Mouse (Mus musculus) forebrain, postnatal 0 days (tissue): ENCODE measurements around the gene Shd. TPM values are rescaled to one million over a fixed set of nuclear protein-coding genes. Genes with fewer than 3 reads are reported as not detected.

Source experiments
- ATAC-seq: fragments of 200-750 bp; cut with Nextera tagmentation; 2 replicates; pipeline ENCODE4 v1.8.0; 2017; ENCODE audit warnings: mild to moderate bottlenecking, moderate library complexity
- DNase-seq: peaks from one replicate; pipeline ENCODE4 v3.0.0-alpha.2; 2015
- H3K27ac ChIP-seq: fragments of 300-500 bp; sonication (generic); 2 replicates; pipeline ENCODE4 v1.5.1; 2014; ENCODE audit warnings: low read depth, mild to moderate bottlenecking, antibody characterized with exemption, low read length, moderate library complexity, mixed read lengths
- H3K27me3 ChIP-seq: fragments of 300-500 bp; sonication (generic); 2 replicates; pipeline ENCODE4 v1.6.1; 2014; ENCODE audit warnings: mild to moderate bottlenecking, low read length, mixed read lengths; ENCODE audit not compliant: insufficient read depth
- H3K36me3 ChIP-seq: fragments of 300-500 bp; sonication (generic); 2 replicates; pipeline ENCODE4 v1.6.1; 2014; ENCODE audit warnings: mild to moderate bottlenecking, moderate library complexity; ENCODE audit not compliant: insufficient read depth
- H3K4me1 ChIP-seq: fragments of 300-500 bp; sonication (generic); 2 replicates; pipeline ENCODE4 v1.6.1; 2014; ENCODE audit warnings: antibody characterized with exemption; ENCODE audit not compliant: insufficient read depth
- H3K4me2 ChIP-seq: fragments of 300-500 bp; sonication (generic); 2 replicates; pipeline ENCODE4 v1.6.1; 2014; ENCODE audit warnings: low read depth, mild to moderate bottlenecking, moderate library complexity
- H3K4me3 ChIP-seq: fragments of 300-500 bp; sonication (generic); 2 replicates; pipeline ENCODE4 v1.5.1; 2014; ENCODE audit warnings: low read depth, low read length, mixed read lengths
- H3K9ac ChIP-seq: fragments of 300-500 bp; sonication (generic); 2 replicates; pipeline ENCODE4 v1.6.1; 2014; ENCODE audit warnings: mild to moderate bottlenecking
- H3K9me3 ChIP-seq: fragments of 300-500 bp; sonication (generic); 2 replicates; pipeline ENCODE4 v1.6.1; 2016; ENCODE audit warnings: low read length
- CTCF ChIP-seq: sonication (generic); IDR thresholded peaks from 2 replicates; pipeline ENCODE4 v1.5.1; 2016; ENCODE audit warnings: antibody characterized with exemption, control low read depth, low read depth
- WGBS: fragments of 180-500 bp; shearing (Covaris S2); extraction: QIAGEN DNeasy Blood & Tissue Kit; methylation state at CpG from one replicate; pipeline ENCODE4 v1.1.7; 2014; 5-methylcytosine and 5-hydroxymethylcytosine counted together
- polyA plus RNA-seq: library from polyadenylated mRNA; unstranded; fragments of >200 nt; fragmentation: Nextera tagmentation; extraction: Ambion mirVana; gene quantifications from 2 replicates; pipeline ENCODE4 v1.2.1, GENCODE M21; 2015
- total RNA-seq: library from RNA; depleted of rRNA; stranded (reverse); fragments of >200 nt; gene quantifications from 2 replicates; pipeline ENCODE4 v1.2.3, GENCODE M21; 2014

Gene Shd
- total and polyA plus RNA-seq, 2 experiments from 2014 or later, result 116 to 152 TPM

- Histone ChIP-seq H3K9ac (0 out of 2 replicates have a peak overlapping the region, but pooled peaks have one; percentile 47), H3K9me3 (no peaks in the 10 kb centered on the region), H3K27ac (peak overlapping the region; percentile 93; the same call in 1 of the 2 replicates), H3K4me3 (peak overlapping the region; percentile 49), H3K4me1 (peaks cover 12% of the 10 kb centered on the region), H3K36me3 (peaks cover 32% of the 10 kb centered on the region), H3K4me2 (peak overlapping the region; percentile 54), H3K27me3 (no peaks in the 10 kb centered on the region)
- ATAC-seq, result no peak
- no peak for DNase-seq
- 74% methylated on average over 10 of the region's 10 CpGs for WGBS
- TF ChIP-seq CTCF, result no peak
Observed at GRCm38 (mm10) chr17:55959946-55960740, 10.1 kb upstream of the Shd start.

- H3K27me3 ChIP-seq, result no peaks in the 10 kb centered on the region
- peaks cover 12% of the 10 kb centered on the region for H3K4me1 ChIP-seq
- H3K4me3 ChIP-seq, result no peak overlapping the region
- no peak for TF ChIP-seq CTCF
- ATAC-seq, result no peak
- peaks cover 35% of the 10 kb centered on the region for H3K36me3 ChIP-seq
- no peak for DNase-seq
- H3K9me3 ChIP-seq, result no peaks in the 10 kb centered on the region
- H3K4me2 ChIP-seq, result no peak overlapping the region
- H3K9ac ChIP-seq, result no peak overlapping the region
- H3K27ac ChIP-seq, result no peak overlapping the region
Observed at GRCm38 (mm10) chr17:55960791-55961190, 9.5 kb upstream of the Shd start.

- TF ChIP-seq CTCF, result no peak
- no peak overlapping the region for H3K4me3 ChIP-seq
- DNase-seq, result no peak
- no peak for ATAC-seq
- H3K36me3 ChIP-seq, result peaks cover 43% of the 10 kb centered on the region
- H3K4me1 ChIP-seq, result peaks cover 9% of the 10 kb centered on the region
- 97% methylated on average over 7 of the region's 7 CpGs for WGBS
- H3K4me2 ChIP-seq, result no peak overlapping the region
- no peaks in the 10 kb centered on the region for H3K9me3 ChIP-seq
- no peaks in the 10 kb centered on the region for H3K27me3 ChIP-seq
- no peak overlapping the region for H3K27ac ChIP-seq
- no peak overlapping the region for H3K9ac ChIP-seq
Observed at GRCm38 (mm10) chr17:55961631-55962030, 8.6 kb upstream of the Shd start.

DNA sequence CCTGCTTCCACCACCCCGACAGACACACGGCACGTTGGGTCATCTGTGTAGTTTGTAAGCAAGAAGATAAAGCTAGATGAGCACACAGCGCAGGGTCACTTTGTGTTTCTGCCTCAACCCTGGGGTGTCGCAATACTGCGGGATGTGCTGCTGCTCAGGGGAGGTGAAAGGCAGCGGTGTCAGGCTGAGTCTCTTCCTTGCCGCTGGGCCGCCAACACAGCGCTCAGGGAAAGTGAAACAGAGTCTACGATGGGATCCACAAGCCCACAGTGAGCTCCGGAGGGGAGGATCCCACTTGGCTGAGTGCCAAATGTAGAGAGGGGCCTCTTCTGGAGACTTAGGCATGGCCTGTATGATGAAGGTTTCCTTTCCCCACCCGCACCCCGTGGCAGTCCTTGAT is 7.1 kb upstream of the Shd start:
- no peak overlapping the region for H3K27ac ChIP-seq
- DNase-seq, result no peak
- no peak overlapping the region for H3K9ac ChIP-seq
- peaks cover 55% of the 10 kb centered on the region for H3K36me3 ChIP-seq
- no peak overlapping the region for H3K4me2 ChIP-seq
- TF ChIP-seq CTCF, result no peak
- peaks cover 5% of the 10 kb centered on the region; the same call in 1 of the 2 replicates for H3K4me1 ChIP-seq
- no peak overlapping the region for H3K4me3 ChIP-seq
- ATAC-seq, result no peak
- no peaks in the 10 kb centered on the region for H3K9me3 ChIP-seq
- no peaks in the 10 kb centered on the region for H3K27me3 ChIP-seq
- WGBS, result 79% methylated on average over 14 of the region's 14 CpGs

DNA sequence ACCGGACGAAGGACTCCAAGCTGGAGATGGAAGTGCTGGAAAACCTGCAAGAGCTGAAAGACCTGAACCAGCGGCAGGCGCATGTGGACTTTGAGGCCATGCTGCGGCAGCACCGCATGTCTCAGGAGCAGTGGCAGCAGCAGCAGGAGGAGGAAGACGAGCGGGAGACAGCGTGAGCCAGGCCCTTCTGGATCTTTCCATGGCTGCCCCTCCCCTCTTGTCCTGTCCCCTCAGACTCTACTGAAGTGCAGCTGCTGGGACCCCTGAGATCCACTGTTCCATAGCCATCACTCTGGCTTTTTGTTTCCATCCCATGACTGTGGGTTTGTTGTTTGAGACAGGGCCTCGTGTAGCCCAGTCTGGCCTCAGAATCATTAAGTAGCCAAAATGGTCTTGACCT is 5.8 kb upstream of the Shd start:
- no peak for DNase-seq
- no peak overlapping the region for H3K4me3 ChIP-seq
- TF ChIP-seq CTCF, result no peak
- 94% methylated on average over 10 of the region's 10 CpGs for WGBS
- no peak overlapping the region for H3K27ac ChIP-seq
- peaks cover 55% of the 10 kb centered on the region for H3K36me3 ChIP-seq
- no peak for ATAC-seq
- H3K4me1 ChIP-seq, result peaks cover under 1% of the 10 kb centered on the region; the same call in 1 of the 2 replicates
- H3K9ac ChIP-seq, result no peak overlapping the region
- H3K9me3 ChIP-seq, result no peaks in the 10 kb centered on the region
- no peak overlapping the region for H3K4me2 ChIP-seq
- H3K27me3 ChIP-seq, result no peaks in the 10 kb centered on the region

DNA sequence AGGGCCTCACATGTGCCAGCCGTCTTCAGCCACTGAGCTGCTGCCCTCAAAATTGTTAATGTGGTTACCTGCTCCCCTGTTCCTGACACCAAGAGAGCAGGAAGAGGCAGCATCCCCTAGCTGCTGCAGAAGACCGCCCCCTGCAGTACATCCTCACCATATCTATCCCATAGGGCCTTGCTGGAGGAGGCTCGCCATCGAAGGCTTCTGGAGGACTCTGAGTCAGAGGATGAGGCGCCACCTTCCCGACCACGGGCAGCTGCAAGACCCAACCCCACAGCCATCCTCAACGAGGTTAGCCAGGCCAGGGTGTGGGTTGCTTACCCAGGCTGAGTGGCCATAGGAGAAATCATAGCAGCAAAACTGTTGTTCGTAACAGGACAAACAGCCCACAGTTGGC is 5.3 kb upstream of the Shd start:
- peaks cover 55% of the 10 kb centered on the region for H3K36me3 ChIP-seq
- ATAC-seq (no peak), DNase-seq (no peak)
- 87% methylated on average over 9 of the region's 9 CpGs for WGBS
- H3K4me2 ChIP-seq, result no peak overlapping the region
- 0 out of 2 replicates have a peak, but pooled peaks have one; percentile 15 for TF ChIP-seq CTCF
- no peaks in the 10 kb centered on the region for H3K27me3 ChIP-seq
- peaks cover 5% of the 10 kb centered on the region for H3K4me1 ChIP-seq
- H3K4me3 ChIP-seq, result no peak overlapping the region
- H3K27ac ChIP-seq, result no peak overlapping the region
- H3K9me3 ChIP-seq, result no peaks in the 10 kb centered on the region
- no peak overlapping the region for H3K9ac ChIP-seq

DNA sequence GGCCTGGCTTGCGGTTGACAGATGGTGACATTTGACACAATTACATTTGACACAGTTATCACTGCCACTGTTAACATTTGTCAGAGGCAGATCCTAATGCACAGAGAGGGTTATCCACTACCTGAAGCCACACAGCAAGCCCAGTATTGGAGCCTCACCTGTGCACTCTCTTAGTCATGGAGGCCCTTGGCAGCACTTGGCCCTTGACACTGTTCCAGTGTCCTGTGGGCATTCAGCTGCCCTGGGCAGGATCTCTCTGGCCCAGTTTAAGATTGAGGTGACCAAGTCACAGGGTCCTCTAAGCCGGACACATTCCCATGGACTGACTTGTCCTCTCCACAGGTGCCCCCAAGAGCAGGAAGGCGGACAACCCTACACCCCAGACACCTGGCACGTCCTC is 3.1 kb upstream of the Shd start:
- no peak for DNase-seq
- Histone ChIP-seq H3K27me3 (no peaks in the 10 kb centered on the region), H3K36me3 (peaks cover 43% of the 10 kb centered on the region), H3K9me3 (no peaks in the 10 kb centered on the region), H3K4me1 (peaks cover 13% of the 10 kb centered on the region), H3K9ac (no peak overlapping the region), H3K4me3 (no peak overlapping the region), H3K27ac (no peak overlapping the region), H3K4me2 (no peak overlapping the region)
- TF ChIP-seq CTCF, result no peak
- no peak for ATAC-seq
- WGBS, result 93% methylated on average over 4 of the region's 4 CpGs
